ENCODE assay signal across 9 mouse cellular contexts in genomic region chr17:12036205-12036604, GRCm38 (mm10).
DNase-seq lines count a peak whose midpoint lies in the region; ATAC-seq and TF ChIP-seq lines count a peak whose summit lies in the region.
"Had no signal": no experiment of that assay in that cellular context is flagged by ENCODE, and none has a peak within 500 bp of the region (broad histone marks: within the 10 kb centered on the region; RNA-seq: fewer than 3 reads in every experiment).

No protein-coding gene starts in this region.

- DNase-seq in ovary, postnatal 10 days (ENCODE audit: low spot score) = peak; percentile 27
- DNase-seq in ovary, adult 18-20 months (ENCODE audit: low spot score) = no peak
- DNase-seq in ZHBTc4 (ENCODE audit: low read depth, low spot score) = peak; percentile 70
- peak; percentile 90 for DNase-seq in hindbrain, postnatal 0 days (ENCODE audit: low spot score)
- no peak for DNase-seq in liver, embryonic 11.5 days (ENCODE audit: low spot score)
- DNase-seq in retina, adult 2 months (ENCODE audit: low read depth, low spot score) = peak; percentile 48

- peaks cover 2% of the 10 kb centered on the region; the same call in 1 of the 2 replicates for H3K4me1 ChIP-seq in cortical plate, adult 2 months (ENCODE audit: control insufficient read depth, insufficient read depth, low read length)
- H3K4me1 ChIP-seq in hindbrain, postnatal 0 days (ENCODE audit: insufficient read depth, low read length) = 0 out of 2 replicates have a peak, but pooled peaks cover 3% of the 10 kb centered on the region
- H3K4me1 ChIP-seq in liver, embryonic 11.5 days (replicated peaks; ENCODE audit: control insufficient read depth, insufficient read depth, low read length) = peaks cover 24% of the 10 kb centered on the region

- no peak overlapping the region for H3K4me3 ChIP-seq in cortical plate, adult 2 months (ENCODE audit: insufficient read depth, low read length)
- no peak overlapping the region for H3K4me3 ChIP-seq in hindbrain, postnatal 0 days (ENCODE audit: low read length)
- H3K4me3 ChIP-seq in liver, embryonic 11.5 days (ENCODE audit: low read depth, low read length) = no peak overlapping the region
- H3K4me3 ChIP-seq: heart, embryonic 15.5 days had no signal

- ATAC-seq in hindbrain, postnatal 0 days = no peak
- no peak for ATAC-seq in liver, embryonic 11.5 days (replicated peaks; ENCODE audit: low FRiP score)
- no peak for ATAC-seq in monocyte, adult 5-6 weeks (replicated peaks; ENCODE audit: insufficient number of reproducible peaks, low FRiP score, low TSS enrichment, poor library complexity, severe bottlenecking)

- H3K9me3 ChIP-seq in hindbrain, postnatal 0 days (ENCODE audit: low read length) = no peaks in the 10 kb centered on the region
- H3K9me3 ChIP-seq in liver, embryonic 11.5 days (ENCODE audit: control insufficient read depth, low read length) = no peaks in the 10 kb centered on the region
- H3K9me3 ChIP-seq: heart, embryonic 15.5 days had no signal

- 44% methylated on average over 6 of the region's 6 CpGs for WGBS in hindbrain, postnatal 0 days
- WGBS in liver, embryonic 11.5 days = 46% methylated on average over 6 of the region's 6 CpGs

- H3K9ac ChIP-seq in hindbrain, postnatal 0 days (replicated peaks; ENCODE audit: low read length) = no peak overlapping the region
- H3K9ac ChIP-seq in liver, embryonic 11.5 days (ENCODE audit: low read depth, low read length) = 0 out of 2 replicates have a peak overlapping the region, but pooled peaks have one; percentile 53
- H3K9ac ChIP-seq: heart, embryonic 15.5 days had no signal

- TF ChIP-seq POLR2A in cortical plate, adult 2 months (IDR thresholded peaks at IDR 0.05; ENCODE audit: extremely low read depth, insufficient read depth, low read length) = no peak

- H3K4me2 ChIP-seq in hindbrain, postnatal 0 days (ENCODE audit: low read depth, low read length) = no peak overlapping the region
- peak overlapping the region; percentile 62; the same call in 1 of the 2 replicates for H3K4me2 ChIP-seq in liver, embryonic 11.5 days
- H3K4me2 ChIP-seq: heart, embryonic 15.5 days had no signal

- H3K27ac ChIP-seq in cortical plate, adult 2 months (ENCODE audit: insufficient read depth, low read length) = no peak overlapping the region
- H3K27ac ChIP-seq in hindbrain, postnatal 0 days = no peak overlapping the region
- peak overlapping the region; percentile 90; the same call in 1 of the 2 replicates for H3K27ac ChIP-seq in liver, embryonic 11.5 days (ENCODE audit: low read depth, low read length)
- H3K27ac ChIP-seq: heart, embryonic 15.5 days had no signal

- TF ChIP-seq CTCF in cortical plate, adult 2 months (IDR thresholded peaks at IDR 0.05; ENCODE audit: extremely low read depth, insufficient read depth, low read length) = peak; percentile 87
- peak; percentile 98 for TF ChIP-seq CTCF in hindbrain, postnatal 0 days (IDR thresholded peaks at IDR 0.05; ENCODE audit: low read depth)

- no peaks in the 10 kb centered on the region for H3K36me3 ChIP-seq in hindbrain, postnatal 0 days (ENCODE audit: insufficient read depth, low read length)
- H3K36me3 ChIP-seq in liver, embryonic 11.5 days (ENCODE audit: control insufficient read depth, insufficient read depth, low read length) = no peaks in the 10 kb centered on the region
- H3K36me3 ChIP-seq: heart, embryonic 15.5 days had no signal

- no peaks in the 10 kb centered on the region for H3K27me3 ChIP-seq in hindbrain, postnatal 0 days (ENCODE audit: insufficient read depth, low read length)
- H3K27me3 ChIP-seq in liver, embryonic 11.5 days (replicated peaks; ENCODE audit: control insufficient read depth, insufficient read depth, low read length) = peaks cover 3% of the 10 kb centered on the region; the same call in 1 of the 2 replicates

Comparison
In these comparisons a context has a peak if more than half of its experiments do, and no peak if none do; other contexts are left out.
1. DNase-seq: peak in ovary, postnatal 10 days (single experiment), ZHBTc4 (single experiment), hindbrain, postnatal 0 days (single experiment) and retina, adult 2 months (single experiment); none in ovary, adult 18-20 months (single experiment) and liver, embryonic 11.5 days (single experiment).